Mouse (Mus musculus) ES-CJ7 (cell line): ENCODE data around the gene Arhgef28.
"Not testable (repeated sequence)": the region's sequence is repeated elsewhere in the genome, so short reads cannot be mapped to it uniquely, and the experiment has no call there.

Source experiments
- DNase-seq: peaks from one replicate; pipeline ENCODE4 v3.0.0; 2011; ENCODE audit warnings: low read depth, low spot score

Gene Arhgef28

DNA sequence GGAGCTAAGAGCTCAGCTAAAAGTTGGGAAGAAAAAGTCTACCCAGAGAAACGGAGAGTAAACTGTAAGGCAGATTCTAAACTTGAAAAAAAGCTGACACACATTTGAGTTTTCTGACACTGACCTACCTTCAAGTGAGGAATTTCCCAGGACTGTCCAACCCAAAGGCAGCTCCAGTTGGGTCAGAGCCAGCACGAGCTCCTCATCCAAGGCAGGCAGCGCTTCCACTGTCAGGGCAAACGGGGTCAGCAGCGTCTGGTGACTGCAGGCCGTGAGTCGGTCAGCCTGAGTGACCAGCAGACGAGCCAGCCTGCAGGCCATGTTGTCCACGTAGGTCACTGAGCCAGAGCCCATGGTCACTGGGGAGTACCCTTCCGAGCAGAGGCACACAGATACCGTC, 131.4 kb downstream of the Arhgef28 start:
- DNase-seq = no peak

DNA sequence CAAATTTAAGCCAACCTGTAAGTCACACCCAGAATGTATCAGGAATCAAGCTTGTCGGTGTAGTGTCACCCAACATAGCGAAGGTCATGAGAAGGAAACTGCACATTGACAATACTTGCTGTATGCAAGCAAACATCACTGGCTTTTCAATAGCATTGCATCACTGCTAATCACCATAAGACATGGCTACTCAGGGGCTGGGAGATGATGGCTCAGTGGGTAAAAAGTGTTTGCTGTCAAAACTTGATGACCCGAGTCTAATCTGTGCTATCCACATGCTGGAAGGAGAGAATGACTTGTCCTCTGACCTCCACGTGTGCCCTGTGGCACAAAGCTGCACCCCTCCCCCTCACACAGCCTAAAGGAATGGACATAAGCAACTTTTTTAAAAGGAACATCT, 133.0 kb downstream of the Arhgef28 start:
- DNase-seq = no peak

DNA sequence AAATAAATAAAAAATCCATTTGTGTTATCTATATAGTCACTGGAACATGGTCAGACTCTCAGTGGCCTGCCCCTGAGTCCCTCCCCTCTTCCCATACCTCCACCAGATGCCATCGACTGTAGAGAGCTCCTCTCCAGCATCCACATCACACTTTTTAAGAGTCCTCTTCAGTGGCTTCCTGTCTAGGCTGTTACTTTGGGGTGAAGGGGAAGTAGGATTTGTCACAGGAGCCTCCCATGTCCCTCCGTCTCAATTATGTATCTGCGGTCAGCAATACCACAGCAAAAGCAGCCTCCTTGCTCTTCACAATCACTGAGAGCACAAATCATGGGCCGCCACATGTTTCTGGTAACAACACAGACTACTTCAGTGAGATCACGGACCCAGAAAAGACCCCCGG, 135.8 kb downstream of the Arhgef28 start:
- DNase-seq = no peak

DNA sequence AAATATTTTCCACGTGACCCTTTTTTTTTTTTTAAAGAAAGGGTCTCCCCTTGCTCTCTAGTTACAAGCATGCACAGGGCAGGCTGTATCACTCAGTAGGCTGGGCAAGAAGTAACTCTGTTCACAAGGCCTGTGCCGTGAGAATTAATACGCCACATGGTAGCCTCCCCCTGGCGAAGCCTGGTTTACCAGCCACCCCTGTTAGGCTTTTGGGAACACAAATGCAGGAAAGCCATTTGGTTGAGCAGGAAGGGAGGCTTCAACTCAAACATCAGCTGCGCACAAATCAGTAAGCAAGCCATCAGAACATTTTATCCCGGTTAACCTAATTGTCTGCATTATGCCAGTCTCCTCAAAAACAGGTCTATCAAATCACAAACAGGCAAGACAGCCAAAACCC, 136.6 kb downstream of the Arhgef28 start:
- no peak for DNase-seq

DNA sequence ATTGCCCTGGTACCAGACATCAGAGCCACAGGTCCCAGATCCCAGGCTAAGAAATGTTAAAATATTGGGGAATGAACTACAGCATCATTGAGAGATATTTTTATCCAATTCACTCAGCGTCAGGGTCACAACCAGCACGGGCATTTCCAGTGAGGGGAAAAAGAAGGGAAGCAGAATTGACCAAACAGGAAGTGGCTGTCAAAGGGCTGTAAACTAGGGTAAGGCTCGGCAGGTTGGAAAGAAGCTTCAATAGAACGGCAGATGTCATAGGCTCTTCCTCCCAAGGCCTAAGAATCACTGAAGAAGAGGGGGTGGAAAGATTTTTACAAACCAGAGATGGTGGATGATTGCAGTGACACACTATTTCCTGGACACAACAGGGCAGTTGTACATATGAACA, 143.4 kb downstream of the Arhgef28 start:
- no peak for DNase-seq

DNA sequence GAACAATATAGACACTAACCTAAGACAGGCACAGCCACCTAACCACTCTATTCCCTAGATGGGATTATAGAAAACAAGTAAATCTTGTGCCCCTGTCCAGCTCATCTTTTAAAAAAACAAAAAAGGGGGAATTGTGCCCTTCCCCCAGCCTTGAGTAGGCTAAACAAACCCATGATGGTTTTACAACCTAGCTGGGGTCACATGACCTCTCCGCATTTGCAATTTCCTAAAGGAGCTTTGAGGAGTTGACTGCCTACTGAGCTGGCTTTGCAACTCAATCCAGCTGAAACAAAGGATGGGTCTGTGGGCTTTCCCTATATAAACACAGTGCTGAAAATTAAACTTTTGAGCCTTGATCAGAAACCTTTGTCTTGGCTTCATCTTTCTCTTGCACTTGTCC, 146.1 kb downstream of the Arhgef28 start:
- peak; percentile 60 for DNase-seq

DNA sequence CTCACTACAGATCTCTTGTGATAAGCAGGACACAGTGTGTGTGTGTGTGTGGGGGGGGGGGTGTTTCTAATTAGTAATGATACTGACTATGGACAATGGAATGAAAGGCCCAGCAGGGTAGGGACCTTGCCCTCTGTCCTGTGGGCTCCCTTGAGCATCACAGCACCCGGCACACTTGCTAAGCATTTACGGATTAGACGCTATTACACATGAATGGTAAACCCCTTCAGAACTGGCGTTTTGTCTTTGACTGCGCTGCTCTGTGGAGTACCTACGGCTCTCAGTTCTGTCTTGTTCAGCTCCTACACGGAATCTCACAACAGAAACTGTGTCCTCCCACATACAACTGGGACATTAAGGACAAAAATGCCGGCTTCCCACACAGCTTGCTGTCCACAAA, 151.0 kb downstream of the Arhgef28 start:
- no peak for DNase-seq

DNA sequence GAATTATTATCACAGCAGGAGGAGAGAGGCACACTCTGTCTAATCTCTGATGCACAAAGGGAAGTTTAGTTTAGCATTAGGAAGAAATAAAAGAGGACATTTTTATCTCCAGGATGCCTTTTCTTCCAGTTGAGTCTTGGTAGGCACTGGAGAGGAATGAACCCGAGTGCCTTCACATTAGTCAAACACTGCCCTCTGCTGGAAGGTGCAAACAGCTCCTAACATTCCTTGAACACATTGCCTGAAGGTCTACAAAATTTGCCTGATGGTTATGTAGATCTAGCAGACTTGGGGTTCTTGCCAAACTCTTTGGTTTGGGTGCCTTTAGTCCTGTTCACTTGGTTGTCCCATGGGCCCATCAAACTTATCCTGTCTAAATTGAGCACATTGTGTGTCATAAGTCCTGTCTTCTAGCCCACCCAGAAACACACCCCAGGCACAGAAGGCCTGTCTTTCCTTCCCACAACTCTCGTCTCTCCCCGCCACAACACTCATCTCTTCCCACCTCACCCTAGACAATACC, 165.6 kb downstream of the Arhgef28 start:
- DNase-seq = peak; percentile 67

DNA sequence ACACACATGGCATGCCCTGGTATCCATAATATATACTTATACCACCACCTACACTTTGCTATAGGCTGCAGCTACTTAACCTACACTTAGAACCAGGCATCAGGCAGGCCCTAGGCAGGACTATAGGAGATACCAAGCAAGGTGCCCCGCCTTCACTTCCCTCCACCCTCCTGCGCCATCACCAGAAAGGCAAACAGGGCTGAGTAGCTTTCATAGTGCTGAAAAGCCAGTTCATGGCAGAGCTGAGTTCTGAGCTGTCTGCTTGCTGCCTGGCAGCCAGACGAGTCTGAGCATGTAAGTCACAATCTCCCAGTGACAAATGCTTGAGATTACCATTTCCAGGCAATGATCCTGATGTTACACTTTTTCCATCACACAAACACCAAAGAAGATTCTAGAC, 167.5 kb downstream of the Arhgef28 start:
- no peak for DNase-seq

DNA sequence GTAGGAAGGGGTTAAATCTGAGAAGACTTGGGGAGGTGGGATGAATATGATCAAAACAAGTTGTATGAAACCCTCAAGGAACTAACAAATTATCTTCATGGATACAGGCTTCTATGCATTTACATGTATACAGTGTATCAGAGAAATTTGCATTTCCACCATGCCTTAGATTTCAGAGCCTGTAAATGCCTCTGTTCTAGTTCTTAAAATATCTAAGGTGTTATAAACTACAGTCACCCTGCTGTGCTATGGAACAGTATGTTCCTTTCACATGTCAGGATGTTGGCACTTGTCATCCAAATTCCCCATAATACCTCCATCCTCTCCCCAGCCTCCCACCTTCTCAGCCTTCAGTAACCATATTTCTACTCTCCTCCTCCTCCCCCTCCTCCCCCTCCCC, 168.5 kb downstream of the Arhgef28 start:
- no peak for DNase-seq

DNA sequence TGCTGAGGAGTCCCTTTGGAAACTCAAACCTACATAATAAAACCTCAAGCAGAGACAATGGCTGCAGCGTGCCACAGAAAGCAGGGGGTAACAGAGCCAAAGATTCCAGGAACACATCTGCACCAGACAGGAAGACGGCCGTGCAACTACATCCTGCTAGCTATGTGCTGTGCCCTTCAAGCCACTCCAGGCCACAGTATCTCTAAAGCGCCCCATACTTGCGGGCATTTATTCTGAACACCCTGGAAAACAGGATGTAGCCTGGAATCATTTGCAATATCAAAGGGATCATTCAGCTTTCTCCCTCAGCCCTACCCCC, 174.6 kb downstream of the Arhgef28 start:
- DNase-seq = no peak

DNA sequence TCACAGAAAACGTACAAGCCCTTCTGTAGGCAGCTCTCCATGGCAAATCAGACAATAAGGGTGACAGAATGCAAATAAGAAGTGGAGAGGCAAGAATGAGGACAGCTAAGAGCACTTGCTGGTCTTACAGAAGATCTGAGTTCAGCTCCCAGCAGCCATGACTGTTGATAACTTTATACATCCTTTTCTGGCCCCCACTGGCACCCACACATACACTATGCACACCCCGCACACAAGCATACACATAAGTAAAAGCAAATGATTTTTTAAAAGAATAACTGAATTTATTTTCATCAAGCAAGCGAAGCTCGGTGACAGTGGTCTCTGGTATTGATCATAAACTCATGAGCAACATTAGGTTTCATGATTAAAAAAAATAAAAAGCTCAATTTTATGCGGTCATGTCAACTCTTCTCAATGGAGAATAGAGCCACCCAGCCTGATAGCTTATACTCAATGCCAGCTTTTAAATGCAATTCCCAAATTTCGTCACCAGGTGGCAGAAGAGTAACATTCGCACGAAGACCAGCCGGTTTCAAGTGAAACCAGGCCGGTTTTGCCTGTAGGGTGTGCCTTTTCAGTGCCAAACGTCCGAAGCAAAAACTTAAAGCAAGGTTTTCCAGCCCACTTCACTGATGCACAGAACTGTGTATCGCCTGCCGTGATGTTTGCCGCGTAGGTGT, 175.1 kb downstream of the Arhgef28 start:
- DNase-seq = peak; percentile 84

DNA sequence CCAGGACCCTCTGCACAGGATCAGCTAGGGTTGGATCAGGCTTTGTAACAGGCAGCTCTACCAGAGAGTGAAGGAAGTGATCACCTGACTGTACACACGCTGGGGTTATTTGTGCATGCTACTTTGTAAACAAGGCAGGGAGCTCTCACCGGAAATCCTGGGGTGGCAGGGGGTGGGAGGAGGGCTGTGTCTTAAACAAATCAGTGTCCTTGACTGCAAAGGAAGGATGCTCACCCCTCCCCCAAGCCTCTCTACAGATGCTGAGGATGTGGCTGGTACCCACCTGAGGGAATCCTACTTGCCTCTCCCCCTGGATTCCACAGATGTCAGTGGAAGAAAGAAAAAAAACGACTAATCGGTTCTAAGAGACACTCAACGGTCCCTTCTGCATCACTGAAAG, 176.2 kb downstream of the Arhgef28 start:
- DNase-seq = peak; percentile 81

DNA sequence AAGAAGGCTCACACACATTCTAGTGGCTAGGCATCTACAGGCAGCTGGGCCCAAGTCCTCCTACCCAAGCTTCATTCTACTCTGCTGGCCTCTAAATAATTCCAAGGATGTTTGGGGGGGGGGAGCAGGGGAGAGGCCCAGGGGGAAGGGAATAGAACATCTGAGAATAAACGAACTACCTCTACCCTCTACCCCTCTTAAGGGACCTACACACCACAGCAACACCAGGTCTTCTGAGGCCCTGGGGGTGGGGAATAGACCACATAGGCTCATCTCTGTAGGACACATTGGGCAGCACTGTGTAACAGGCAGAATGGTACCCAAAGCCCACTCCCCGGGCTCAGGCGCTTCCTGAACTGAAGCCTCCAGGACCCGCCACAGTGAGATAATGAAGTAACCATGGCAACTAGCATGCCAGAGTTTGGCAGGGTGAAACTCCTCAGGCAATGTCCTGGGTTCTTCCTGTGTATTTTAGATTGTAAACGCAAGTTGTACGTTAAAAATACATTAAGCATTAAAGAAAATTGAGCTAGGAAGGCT, 177.5 kb downstream of the Arhgef28 start:
- DNase-seq = no peak

DNA sequence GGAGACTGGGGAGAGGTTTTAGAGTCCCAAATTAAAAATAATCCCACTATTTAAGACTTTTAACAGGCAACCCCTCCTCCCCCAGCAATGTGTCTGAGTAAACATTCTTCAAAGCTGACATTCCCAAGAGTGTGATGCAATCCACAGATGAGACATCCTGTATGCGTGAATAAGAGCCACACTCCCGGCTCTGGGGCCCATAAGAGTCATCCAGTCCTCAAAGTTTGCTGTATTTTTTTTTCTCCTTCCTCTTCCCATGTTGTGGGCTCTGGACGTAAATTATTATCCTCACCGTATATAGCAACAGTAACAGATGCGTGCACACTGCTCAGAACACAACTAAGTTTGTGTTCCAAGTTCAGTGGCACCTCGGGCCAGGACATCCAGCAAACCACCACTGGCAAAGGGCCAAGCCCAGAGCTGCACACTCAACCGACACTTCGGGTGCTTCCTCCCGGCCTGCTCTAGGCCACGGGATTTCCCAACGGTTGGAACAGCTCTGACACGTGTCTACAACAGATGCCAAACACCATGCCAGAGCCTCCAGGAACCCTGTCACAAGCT, 178.5 kb downstream of the Arhgef28 start:
- DNase-seq = no peak

DNA sequence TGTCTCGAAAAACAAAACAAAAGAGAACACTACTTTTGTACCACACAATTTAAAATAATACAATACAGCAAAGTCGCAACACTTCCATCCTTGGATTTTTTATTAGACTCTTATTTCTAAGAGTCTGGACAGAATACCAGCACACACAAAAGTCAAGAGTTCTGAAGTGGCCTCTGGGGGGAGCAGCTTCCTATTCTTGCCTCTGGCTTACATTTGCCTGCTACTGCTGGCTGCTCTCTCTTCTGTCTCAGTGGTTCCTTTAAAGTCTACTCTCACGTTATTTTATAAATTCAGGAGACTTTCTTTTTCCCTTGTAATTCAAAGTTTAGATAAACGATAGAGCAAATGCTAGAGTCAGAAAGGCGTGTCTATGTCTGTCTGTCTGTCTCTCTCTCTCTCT, 179.1 kb downstream of the Arhgef28 start:
- no peak for DNase-seq

DNA sequence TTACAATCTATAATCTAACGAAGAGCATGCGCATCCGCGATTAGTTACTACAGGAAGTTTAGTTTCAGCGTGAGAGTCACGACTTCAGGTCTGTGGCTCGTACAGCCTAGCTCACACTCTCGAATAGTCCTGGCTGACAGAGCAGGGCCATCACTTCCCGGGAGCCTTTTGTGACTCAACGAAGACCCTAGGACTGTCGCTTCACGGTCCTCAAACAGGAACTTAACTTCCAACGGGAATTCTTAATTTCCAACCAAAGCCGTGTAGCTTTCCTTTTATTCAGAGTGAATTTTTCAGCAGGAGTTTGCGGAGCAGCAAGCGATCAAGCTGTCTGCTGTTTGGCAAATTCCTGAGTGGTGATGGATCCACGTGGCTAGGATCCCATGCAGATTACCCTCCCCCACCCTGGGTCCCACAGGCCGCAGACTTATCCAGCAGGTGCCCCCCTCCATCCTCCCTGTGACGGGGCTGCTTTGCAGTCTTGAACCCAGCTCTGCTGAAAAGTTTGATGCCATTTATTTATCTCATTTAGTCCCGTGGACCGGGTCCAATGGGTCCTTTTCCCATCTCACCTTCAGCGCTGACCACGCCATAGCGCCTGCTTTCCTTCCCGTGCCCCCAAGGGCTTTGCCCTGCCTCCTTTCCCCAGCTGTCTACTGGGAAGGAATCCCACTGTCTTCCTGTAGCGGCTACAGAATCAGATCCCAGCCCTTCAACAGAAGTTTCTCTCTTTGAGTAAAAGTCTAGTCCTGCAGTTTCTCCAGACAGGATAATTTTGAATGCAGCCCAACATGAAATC, 180.3 kb downstream of the Arhgef28 start:
- no peak for DNase-seq

DNA sequence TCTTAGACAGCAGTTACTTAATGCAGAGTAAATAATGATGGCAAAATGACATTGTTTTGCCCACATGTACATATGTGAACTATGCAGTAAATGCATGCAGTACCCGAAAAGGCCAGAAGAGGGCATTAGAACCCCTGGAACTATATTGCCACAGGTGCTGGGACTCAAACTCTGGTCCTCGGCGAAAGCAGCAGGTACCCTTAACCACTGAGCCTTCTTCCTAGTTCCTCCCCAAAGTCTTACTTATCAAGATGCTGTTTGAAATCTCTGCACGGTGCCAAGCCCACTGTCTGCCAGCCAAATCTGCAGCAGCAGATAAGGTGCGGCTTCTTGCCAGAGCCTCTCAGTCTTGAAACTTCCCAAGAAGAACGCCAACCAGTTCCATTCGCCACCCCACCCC, 181.1 kb downstream of the Arhgef28 start:
- DNase-seq = peak; percentile 69

DNA sequence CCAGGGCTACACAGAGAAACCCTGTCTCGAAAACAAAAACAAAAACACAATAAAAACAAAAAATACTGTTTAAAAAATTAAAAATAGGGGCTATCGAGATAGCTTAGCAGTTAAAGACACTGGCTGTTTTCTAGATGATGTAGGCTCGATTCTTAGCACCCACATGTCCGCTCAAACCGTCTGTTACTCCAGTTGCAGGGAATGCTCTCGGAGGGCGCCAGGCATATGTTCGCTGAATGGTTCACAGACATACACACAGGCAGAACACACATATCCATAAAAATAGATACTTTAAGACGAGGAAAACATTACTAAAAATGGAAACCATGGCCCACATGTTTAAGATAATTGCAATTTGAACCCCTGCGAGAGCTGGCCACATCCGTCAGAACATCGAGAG, 181.6 kb downstream of the Arhgef28 start:
- DNase-seq = no peak

DNA sequence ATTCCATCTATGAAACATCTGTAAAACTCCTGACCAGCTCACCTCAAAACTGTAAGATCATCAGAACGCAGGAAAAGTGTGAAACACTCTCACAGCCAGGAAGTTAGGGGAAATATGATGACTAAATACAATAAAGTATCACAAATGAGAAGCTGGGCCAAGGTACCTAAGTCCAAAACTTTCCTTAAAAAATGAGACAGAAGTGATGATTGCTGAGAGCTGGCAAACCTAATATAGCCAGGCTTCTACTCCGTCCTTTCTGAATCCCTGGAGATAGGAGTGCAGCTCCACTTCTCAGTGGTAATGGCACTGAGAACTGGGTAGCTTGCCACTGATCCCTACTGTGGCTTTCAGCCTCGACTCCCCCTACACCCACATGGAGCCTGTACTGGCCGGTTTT, 184.3 kb downstream of the Arhgef28 start:
- no peak for DNase-seq

DNA sequence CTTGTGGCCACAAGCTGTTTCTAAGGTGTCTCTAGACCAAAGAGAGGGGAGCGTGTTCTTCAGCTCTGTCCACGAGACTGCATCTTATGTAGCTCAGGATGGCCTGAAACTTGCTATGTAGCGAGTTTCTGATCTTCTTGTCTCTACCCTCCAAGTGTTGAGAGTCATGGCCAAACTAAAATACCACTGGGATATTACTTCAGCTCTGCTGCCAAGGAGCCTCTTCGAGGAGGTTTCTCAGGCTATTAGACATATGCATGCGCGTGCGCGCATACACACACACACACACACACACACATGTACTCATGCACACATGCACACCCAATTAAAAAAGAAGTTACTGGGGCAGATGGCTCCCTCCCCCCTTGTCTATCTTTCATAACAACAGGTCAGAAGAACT, 187.4 kb downstream of the Arhgef28 start:
- not testable (repeated sequence) for DNase-seq

DNA sequence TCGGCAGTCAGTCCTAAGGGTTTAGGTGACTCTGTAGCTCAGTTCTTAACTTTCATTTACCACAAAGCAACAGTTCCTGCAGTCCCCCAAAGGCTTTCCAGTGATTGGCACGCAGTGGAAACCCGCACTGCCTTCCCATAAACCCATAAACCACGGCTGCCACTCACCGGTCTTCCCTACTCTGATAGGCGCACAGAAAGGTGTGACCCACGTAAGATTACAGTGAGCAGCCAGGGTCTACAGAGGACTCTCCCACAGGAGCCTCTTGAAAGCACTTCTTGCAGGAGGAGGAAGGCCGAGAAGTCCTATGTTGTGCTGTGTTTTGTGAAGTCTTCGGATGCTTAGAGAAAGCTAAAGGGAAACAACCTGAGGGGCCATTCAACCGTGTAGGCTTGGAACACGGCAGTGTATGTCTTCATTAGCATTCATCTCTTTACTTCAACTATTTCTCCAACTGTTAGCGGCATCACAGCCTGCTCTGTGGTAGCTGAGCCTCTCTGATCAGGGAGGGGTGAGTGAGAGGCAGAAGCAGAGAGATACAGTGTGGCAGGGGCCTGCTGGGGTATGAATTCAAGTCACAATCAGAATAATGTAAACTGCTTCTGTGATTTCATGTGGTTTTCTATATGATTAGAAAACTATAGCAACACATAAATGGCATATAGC, 189.2 kb downstream of the Arhgef28 start:
- peak; percentile 17 for DNase-seq
